Mouse (Mus musculus) layer of hippocampus, postnatal 25 days (tissue): ENCODE results near the gene Pomt2. TPM values are rescaled to one million over a fixed set of nuclear protein-coding genes. Genes with fewer than 3 reads are reported as not detected.

ENCODE experiments used
- total RNA-seq, 2 experiments: library from RNA; stranded (reverse); gene quantifications; 2 replicates each; pipeline ENCODE4 v1.2.3; 2021

Pomt2 gene
- total RNA-seq, 2 experiments from 2014 or later, result 17.5 to 19.2 TPM

Other genes starting within 250 kb of the Pomt2 start
- 10 to 100 TPM; 62.0 to 74.2 TPM for gene Cipc, start 200.9 kb downstream of the Pomt2 start, total RNA-seq
- 10 to 100 TPM; 10.3 to 10.9 TPM for gene Zdhhc22, start 157.5 kb downstream of the Pomt2 start, total RNA-seq
- 10 to 100 TPM; 32.4 to 35.6 TPM for gene Tmem63c, start 126.6 kb downstream of the Pomt2 start, total RNA-seq
- 1 to 10 TPM; 2.0 to 2.2 TPM for gene Ngb, start 45.4 kb downstream of the Pomt2 start, total RNA-seq
- 10 to 100 TPM; 45.3 to 47.7 TPM for gene Gstz1, start 803 bp downstream of the Pomt2 start, total RNA-seq
- 1 to 10 TPM; 2.2 to 3.9 TPM for gene Samd15, start 51.8 kb upstream of the Pomt2 start, total RNA-seq
- 10 to 100 TPM; 27.6 to 28.9 TPM for gene Tmed8, start 52.5 kb upstream of the Pomt2 start, total RNA-seq
- 1 to 10 TPM; 1.6 to 1.7 TPM for gene Noxred1, start 90.8 kb upstream of the Pomt2 start, total RNA-seq
- 10 to 100 TPM; 53.9 to 59.5 TPM for gene Vipas39, start 118.3 kb upstream of the Pomt2 start, total RNA-seq
- gene Ahsa1, start 118.5 kb upstream of the Pomt2 start, total RNA-seq, result 100 to 1,000 TPM; 167 to 194 TPM
- under 1 TPM; 0.25 to 0.70 TPM for gene Ism2, start 151.7 kb upstream of the Pomt2 start, total RNA-seq
- 10 to 100 TPM; 30.8 to 41.6 TPM for gene Sptlc2, start 240.4 kb upstream of the Pomt2 start, total RNA-seq